Mouse (Mus musculus) lung, postnatal 36 days (tissue): ENCODE measurements around the gene Ddt.

Experiments
- DNase-seq: peaks from one replicate; pipeline ENCODE4 v3.0.0; 2022; ENCODE audit warnings: mixed read lengths

Gene Ddt

GRCm38 (mm10) chr10:75766856-75767255 is 6.4 kb downstream of the Ddt start:
- no peak for DNase-seq

GRCm38 (mm10) chr10:75764519-75765473 is 8.4 kb downstream of the Ddt start:
- DNase-seq = peak; percentile 88

GRCm38 (mm10) chr10:75763682-75764518 is 9.3 kb downstream of the Ddt start, which contains the start of gene Cabin1:
TSS of gene Cabin1 (minus strand) at chr10:75764341.
- DNase-seq = peak; percentile 99

GRCm38 (mm10) chr10:75762413-75762812 is 10.8 kb downstream of the Ddt start:
- no peak for DNase-seq

GRCm38 (mm10) chr10:75760311-75760710 is 12.9 kb downstream of the Ddt start:
- DNase-seq = no peak

GRCm38 (mm10) chr10:75756719-75757118 is 16.5 kb downstream of the Ddt start:
- peak; percentile 30 for DNase-seq

- peak; percentile 92 for DNase-seq
Measured at GRCm38 (mm10) chr10:75744017-75744416, 29.2 kb downstream of the Ddt start.

GRCm38 (mm10) chr10:75743369-75743768 is 29.8 kb downstream of the Ddt start:
- DNase-seq = no peak

- DNase-seq = peak; percentile 10
Measured at GRCm38 (mm10) chr10:75740866-75741265, 32.3 kb downstream of the Ddt start.

GRCm38 (mm10) chr10:75725449-75725848 is 47.8 kb downstream of the Ddt start:
- DNase-seq = no peak
